Mouse (Mus musculus): ENCODE measurements around the gene Scube1. TPM values are rescaled to one million over a fixed set of nuclear protein-coding genes. Genes with fewer than 3 reads are reported as not detected.

Scube1 gene
- total RNA-seq, 2 experiments from 2014 or later = 19.2 to 21.7 TPM

DNA sequence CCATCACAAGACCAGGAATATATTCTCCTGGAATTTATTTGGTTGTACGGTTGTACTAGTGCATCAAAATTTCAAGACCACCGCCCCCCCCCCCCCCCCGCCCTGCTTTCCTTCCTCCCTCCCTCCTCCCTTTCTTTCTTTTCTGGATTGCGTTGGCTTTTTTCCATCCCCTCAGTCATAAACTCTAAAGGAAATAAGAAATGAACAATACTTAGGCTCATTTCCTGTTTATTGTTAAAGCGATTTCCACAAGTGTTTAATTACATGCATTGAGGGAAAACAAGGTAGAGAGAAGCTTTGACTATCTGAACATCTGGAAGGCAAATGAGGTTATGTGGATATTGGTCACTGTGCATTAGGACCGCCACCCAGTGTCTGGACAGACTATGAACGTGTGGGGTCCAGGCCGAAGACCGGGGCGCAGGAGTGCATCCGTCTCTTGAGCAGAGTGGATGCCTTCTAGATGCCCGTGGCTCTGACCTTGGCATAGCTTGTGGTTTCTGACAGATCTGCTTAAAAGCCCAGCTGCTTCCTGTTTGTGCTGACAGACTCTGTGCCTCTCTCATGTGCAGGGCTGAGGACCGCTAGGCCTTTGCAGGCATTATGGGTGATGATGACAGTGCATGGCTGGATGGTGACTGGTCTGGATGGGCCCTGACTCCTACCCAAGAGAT, 122.3 kb downstream of the Scube1 start:
- DNase-seq (ENCODE audit: low spot score in 2 of 2) = no peak

DNA sequence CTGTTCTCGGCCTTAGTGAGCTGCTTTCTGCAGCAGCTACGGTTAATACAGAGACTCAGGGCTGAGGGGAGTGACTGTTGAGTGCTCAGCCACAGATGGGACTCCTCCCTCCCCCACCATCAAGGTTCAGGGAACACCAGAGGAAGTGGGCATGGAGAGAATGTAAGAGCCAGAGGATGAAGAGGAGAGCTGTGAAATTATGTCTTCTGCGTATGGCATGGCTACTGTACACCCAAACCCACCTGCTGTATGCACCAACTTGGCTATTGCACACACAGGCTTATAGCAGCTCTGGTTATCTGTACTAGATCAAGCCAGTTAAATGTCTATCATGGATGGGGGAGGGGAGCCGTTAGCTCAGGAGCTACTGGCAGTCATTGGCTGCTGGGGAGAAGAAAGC, 123.6 kb downstream of the Scube1 start:
- DNase-seq (ENCODE audit: low spot score in 2 of 2) = no peak

DNA sequence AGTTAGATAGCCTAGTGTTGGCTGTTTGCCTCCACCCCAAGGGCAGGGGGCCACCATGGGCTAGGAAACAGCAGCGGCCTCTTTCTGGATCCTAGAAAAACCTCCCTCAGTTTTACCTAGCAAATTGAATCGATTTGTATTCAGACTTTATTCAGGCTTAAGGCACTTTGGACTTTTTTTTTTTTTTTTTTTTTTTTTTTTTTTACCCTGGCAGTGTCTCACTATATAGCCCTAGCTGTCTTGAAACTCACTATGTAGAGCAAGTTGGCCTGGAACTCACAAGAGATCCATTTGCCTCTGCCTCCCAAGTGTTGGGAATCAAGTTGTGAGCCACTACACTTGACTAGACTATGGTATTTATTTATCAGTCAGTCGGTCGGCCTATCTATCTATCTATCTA, 128.0 kb downstream of the Scube1 start:
- no peak for DNase-seq (ENCODE audit: low spot score in 2 of 2)

DNA sequence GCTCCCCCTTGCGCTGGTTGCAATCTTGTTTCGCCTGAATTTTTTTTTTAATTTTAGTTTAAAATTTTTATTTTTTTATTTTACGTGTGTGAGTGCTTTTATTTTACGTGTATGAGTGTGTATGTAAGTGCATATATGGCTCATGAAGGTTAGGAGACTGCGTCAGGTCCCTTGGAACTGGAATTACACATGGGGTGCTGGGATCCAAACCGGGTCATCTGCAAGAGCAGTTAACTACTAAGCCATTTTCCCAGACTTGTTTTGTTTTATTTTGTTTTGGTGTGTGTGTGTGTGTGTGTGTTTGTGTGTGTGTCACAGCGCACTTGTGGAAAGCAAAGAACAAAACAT, 129.5 kb downstream of the Scube1 start:
- no peak for DNase-seq (ENCODE audit: low spot score in 2 of 2)

DNA sequence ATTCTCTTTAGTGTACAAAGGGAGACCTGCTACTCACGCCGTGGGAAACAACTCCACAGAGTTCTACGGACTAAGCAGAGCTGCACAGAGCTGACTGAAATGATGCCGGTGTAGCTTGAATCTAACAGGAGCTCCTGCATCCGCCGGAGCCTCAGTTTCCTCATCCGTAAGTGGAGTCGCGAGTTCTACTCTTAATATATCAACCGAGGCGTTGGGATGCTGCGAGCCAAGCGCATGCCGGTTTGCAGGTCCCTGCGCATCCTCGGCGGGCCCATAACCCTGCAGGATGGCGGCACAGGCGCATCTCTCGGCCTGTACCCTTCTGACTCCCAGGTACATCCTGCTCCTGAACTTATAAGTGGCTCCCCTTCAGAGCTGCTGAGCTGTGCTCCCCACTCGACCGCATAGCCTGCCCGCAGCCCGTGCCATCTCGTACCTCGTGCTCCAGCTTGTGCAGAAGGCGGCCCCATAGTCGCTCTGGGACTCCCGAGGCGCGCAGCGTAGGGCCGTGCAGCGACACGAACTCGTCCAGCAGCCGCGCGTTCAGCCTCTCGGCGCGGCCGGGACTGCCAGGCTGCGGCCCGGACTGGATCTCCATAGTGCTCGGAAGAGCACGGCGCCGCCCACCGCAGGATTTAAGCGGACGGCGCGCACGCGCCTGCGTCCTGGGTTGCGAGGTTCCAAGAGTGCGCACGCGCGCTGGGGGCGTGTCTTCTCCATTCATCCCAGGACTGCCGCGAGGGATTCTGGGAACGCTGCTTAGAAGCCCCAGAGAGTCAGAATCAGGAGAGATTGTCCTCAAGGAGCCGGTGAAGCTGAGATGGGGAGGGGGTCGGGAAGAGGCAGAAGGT, 130.1 kb downstream of the Scube1 start, which contains the start of gene Ttll12:
Gene Ttll12, minus strand, starts transcription at position 645 of the 851 bp plus-strand sequence.
- DNase-seq (ENCODE audit: low spot score in 2 of 2) = peak; percentile 90 to 97

DNA sequence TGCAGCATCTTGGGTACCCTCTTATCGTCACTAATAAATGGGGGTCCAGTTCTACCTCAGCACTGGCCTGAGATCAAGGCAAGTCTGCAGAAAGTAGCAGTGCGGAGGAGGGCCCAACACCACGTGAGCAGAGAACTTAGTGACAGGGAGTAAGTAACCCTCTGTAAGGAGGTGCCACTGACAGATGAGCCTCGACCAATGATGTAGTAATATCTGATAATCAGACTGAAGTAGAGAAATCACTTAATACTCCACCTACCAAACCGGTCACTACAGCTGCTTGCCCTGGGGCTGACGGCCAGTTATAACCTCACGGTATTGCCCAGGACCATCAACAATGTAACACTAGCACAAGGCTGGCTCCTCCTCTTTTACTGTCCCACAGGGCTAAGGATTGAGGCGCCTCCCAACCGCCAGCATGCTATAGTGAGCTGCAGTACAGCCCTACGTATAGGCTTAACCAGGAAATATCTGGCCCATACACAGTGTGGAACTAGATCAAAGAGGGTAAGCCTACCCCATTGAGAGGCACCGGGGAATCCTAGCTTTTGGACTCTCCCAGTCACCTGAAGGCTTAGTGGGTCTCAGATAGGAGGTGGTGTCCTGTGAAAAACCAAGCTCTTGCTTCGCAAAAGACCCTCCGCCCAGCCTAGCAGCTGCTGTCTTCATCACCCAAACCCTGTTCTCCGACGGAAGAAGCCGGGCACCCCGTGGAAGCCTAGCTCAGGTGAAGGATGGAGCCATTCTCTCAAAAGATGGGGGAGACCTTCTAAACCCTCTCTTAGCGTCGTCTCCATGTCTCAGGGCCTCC, 130.9 kb downstream of the Scube1 start:
- no peak for DNase-seq (ENCODE audit: low spot score in 2 of 2)

DNA sequence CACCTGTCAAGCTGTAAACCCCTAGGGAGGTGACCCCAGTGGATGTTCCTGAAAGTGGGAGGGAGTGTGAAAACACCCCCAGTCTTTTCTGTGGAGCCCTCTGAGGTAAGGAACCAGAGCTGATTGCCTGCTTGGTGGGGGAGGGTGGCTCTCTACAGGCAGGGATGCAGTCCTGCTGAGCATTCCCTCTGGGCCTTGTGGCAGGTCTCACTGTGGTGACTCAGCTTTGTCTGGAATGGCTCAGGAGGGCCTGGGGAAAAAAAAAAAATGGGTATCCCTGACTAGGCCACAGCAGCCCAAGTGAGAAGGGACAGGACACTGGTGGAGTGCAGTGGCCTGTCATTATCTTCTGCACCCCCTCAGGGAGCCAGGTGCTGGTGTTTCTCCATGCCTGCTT, 131.6 kb downstream of the Scube1 start:
- DNase-seq (ENCODE audit: low spot score in 2 of 2) = no peak

DNA sequence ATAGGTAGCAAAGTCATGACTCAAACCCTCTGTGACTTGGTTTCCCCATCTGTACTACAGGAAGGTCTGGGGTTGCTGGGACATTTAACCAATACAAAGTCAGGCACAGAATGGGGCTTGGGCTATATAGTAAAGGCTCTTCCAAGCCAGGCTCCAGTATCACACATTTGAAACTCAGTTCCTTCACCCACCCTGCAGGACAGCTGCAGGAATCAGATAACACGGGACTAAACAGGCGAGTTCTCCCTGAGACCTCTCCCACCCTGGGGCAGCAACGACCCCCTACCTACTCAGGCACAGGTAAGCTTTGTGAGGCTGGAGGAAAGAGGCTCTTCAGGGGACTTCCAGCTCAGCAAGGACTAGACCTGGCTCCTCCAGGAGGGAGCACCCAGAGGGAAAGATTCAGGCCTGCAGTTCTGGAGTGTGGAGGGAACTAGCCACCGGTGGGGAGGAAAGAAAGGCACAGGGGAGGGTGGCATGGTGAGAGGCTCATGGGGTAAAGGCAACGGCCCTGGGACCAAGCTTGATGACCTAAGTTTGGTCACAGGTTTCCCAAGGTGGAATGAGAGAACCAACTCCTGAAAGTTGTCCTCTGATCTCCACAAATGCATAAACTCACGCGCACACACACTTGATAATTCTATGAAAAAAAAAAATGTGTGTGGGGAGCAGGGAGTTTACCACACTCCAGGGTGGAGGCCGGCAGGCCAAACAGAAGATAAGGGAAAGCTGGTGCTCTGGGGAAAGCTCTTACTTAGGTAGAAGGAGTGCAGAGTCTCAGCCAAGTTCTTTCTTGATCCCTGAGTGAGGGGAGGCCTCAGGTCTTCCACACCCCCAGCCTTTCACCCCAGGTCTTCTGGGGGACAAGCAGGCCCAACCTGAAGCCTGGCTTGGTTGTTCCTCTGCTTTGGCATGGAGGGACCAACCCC, 132.3 kb downstream of the Scube1 start:
- DNase-seq (ENCODE audit: low spot score in 2 of 2) = no peak

DNA sequence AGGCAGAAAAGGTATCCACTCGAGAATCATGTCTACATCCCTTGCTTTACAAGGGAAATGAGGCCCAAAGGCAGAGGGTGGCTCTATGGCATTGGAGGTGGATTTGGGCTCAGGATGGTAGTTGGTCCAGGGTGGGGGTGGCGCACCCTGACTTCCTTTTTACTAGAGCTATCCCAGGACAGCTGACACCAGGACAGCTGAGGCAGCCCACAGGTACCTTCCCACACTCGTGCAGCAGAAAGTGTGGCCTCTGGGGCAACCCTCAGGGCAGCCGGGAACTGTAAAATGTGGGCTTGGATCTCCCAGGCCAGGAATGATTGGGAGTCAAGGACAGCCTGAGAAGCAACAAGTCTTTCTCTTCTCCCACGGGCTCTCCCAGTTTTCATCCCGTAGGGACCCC, 133.1 kb downstream of the Scube1 start:
- no peak for DNase-seq (ENCODE audit: low spot score in 2 of 2)

DNA sequence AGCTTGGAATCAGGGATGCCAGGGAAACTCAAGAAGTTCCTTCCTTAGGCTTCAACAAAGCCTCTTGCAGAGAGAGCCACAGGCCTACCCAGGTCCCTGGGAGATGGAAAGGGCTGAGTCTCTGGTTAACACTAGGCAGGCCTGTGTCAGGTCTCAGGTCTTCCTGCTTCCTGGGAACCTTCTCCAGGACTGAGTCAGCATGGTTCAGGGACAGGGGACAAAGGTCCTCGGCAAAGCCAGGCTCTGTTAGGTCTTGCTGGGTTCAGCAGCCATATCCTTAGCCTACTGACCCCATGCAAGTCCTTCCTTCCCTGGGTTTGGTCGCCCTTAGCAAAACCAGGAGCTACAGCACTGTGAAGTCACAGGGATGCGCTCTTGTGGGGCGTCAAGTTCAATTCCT, 134.0 kb downstream of the Scube1 start:
- no peak for DNase-seq (ENCODE audit: low spot score in 2 of 2)

DNA sequence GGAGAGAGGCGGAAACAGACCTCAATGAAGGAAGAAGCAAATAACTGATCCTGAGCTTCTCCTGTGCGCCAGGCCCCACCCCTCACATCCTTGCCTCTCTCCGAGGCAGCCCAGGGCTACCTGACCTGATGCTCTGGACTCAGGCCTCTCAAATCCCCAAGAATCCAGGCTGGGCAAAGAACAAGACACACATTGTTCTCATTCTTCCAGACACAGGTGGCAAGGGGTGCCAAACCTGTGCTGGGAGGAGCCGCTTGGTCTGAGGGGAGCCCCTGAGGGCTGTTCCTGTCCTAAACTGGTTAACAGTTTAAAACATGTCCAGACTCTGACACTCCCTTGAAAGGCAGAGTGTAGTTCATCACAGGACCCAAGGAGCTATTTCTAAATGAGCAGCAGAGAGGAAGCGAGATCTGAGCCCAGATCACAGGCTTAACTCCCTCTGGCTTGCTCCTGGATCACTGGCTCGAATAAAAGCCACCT, 140.0 kb downstream of the Scube1 start:
- no peak for DNase-seq (ENCODE audit: low spot score in 2 of 2)

DNA sequence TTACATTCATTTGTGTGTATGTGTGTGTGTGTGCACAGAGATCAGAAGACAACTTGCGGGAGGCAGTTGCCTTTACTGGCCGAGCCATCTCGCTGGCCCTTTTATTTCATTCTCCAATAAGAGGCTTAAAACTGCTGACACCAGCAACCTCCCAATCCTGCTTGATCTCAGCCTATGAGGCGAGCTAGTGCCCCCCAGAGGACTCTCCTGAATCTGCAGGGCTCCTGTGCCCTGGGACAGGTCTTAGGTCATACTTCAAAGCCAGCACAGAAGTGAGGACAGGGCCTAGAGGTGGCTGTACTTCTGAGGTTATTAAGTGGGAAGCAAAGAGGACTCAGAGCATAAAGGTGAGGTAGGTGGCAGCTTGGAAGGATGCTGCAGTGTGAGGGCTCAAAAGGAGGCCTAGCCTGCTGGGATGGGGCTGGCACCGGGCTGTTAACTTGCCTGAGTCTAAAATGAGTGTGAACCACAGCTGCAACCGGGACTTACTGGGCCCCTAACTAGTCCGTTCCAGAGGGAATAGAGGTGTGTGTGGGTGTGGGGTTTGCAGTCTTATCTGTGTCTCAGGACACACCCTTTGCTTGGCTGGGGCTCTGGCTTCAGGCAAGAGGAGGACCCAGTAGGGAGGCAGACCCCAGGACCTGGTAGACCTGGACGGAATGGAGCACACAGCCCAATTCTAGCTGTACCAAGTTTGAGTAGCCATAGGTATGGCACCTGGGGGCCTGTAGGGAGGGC, 141.2 kb downstream of the Scube1 start:
- no peak for DNase-seq (ENCODE audit: low spot score in 2 of 2)

DNA sequence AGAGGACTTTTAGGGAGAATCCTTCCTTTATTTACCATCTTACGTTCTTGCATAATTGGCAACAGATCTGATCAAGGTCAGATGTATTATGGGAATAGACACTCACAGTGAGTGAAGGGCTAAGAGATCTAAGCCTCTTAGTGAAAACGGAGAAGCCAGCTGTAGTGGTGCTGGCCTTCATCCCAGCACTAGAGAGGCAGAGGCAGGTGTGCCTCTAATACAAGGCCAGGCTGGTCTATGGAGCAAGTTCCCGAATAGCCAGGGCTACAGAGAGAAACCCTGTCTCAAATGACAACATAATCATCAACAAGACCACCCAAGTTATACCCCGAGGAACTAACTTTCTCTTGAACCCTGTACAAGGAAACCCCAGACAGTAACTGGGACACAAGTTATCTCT, 141.9 kb downstream of the Scube1 start:
- no peak for DNase-seq (ENCODE audit: low spot score in 2 of 2)

DNA sequence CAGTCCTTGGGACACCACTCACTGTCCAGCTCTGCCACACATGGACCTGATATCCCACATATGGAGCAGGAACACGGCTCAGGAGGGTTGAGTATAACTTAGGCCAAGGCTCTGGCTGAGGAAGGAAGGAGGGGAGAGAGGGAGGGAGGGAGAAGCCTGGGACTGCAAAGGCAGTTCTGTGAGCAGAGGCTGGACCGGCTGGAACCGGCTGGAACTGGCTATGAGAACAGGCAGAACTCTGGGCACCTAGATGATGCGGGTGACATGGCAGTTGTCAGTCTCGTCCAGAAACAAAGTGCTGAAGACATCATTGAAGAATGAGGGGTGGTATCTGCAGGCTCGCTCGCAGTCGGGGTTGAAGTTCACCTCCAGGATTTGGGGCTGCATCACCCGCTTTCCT, 148.2 kb downstream of the Scube1 start:
- no peak for DNase-seq (ENCODE audit: low spot score in 2 of 2)

DNA sequence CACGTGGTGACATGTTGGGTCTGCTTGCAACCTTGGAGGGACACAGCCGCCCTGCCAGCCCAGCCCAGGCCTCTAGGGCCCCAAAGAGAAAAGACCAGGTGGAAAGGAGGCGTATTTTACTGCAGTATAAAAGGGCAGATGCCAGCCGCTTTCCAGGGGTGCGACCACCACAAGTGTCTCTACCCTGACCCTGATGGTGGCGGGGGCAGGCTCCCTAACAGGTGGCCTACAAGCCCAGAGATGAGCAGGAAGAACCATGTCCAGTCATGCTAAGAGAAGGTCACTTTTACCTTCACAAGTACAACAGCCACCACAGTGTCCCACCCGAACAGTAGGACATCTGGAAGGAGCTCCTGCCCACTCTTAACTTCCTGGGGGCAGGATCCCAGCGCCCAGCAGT, 149.3 kb downstream of the Scube1 start:
- DNase-seq (ENCODE audit: low spot score in 2 of 2) = no peak

DNA sequence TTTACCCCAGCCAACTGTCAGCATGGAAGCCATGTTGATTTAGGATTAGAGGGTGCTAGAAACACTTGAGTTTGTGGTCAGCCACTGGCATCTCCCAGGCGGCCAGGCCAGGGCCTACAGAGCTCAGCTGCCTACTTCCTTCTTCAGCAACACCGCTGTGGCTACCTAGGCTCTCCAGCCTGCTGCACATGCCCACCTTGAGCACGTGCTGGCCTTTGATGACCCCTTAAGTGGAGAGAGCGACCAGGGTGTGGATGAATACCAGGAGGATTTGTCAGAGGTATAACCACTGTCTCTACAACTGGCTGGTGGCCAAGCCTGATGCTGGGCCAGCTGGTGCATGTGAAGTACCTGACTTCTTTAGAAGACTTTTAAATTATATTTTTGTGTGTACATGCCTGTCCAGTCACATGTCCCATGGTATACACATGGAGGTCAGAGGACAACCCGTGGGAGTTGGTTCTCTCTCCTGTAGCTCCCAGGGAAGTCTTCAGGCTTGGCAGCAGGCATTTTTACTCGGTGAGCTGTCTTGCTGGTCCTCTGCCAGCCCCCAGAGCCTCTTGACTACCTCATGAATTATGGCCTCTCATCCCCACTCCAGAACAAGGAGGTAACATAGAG, 150.0 kb downstream of the Scube1 start:
- DNase-seq (ENCODE audit: low spot score in 2 of 2) = no peak

DNA sequence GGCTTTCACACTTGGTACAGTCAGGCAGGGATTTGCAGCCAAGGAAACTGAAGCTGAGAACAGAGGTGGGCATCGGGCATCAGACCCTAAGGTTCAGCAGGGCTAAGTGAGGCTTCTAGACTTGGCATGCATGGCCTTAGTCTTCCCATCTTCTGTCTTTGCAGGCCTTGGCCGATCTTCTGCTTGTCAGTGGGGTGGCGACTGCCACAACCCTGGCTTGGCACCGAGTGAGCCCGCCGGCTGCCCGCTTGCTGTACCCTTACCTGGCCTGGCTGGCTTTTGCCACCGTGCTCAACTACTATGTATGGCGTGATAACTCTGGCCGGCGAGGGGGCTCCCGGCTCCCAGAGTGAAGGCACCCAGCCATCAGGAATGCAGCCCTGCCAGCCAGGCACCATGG, 151.2 kb downstream of the Scube1 start:
- DNase-seq (ENCODE audit: low spot score in 2 of 2) = no peak

DNA sequence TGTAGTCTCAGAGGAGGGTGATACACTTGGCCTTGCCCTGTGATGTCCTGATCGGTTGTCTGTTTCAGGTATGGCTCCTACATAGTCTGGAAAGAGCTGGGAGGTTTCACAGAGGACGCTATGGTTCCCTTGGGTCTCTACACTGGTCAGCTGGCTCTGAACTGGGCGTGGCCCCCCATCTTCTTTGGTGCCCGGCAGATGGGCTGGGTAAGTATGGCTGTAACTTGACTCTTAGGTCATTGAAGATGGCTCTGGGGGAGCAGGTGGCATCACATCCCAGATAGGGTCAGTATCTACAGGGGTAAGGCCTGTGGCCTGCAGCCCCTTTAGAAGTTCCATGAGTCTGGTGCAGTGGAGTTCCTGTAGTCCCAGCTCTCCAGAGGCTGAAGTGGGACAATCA, 152.7 kb downstream of the Scube1 start:
- no peak for DNase-seq (ENCODE audit: low spot score in 2 of 2)

DNA sequence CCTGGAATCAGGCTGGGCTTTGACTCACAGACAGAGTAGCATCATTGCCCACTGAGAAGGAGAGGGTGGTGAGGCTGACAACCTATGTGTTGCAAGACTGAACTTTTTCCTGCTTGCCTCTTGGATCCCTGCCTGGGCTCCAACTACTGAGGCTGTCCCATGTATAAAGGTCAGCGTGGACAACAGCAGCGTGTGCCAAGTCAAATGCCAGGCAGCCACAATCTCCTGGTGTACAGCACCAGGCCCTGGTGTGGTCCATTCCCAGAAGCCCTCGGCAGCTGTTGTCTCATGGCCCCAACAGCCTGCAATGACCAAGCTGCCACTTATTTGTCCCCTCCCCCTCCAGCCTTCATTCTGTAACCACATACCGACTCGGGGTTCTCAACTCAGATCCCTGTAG, 153.2 kb downstream of the Scube1 start:
- no peak for DNase-seq (ENCODE audit: low spot score in 2 of 2)

DNA sequence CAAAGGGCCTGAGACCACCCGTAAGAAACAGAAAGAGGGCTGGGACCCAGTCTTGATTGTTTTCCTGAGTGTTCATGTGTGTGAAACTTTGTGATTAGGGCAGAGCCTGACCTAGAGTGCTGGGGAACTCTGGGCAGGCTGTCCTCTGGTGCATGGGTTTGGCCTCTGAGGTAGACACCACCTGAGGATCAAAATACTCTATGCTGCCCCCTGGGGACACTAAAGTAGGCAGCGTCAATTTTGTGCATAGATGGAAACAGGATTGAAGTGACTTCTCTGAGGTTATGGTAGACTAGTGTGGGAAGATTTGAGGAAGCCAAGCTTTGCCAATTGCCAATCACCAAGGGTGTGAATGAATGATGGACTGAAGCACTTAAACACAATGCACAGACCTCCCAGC, 154.2 kb downstream of the Scube1 start:
- no peak for DNase-seq (ENCODE audit: low spot score in 2 of 2)
